Mouse (Mus musculus): ENCODE measurements around the gene Fosl2.

DNA sequence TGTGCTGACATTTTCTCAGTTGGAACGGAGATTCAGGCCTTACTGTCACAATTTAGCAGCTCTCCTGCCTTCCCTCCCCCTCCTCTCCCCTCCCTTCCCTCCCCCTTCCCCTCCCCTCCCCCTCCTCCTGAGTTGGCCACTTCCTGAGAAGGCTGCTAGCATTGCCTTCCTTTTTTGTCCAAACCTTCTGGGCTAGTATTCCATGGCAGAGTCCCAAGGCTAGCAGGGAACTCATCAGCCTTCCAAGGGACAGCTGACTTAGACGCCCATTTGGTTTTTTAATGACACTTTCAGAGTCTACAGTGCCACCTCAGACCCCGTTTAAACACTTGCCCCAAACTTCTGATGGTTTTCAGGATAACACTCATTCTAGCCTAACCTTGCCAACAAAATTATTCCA, 7.7 kb upstream of the Fosl2 start:
- TF ChIP-seq CTCF (conservative IDR thresholded peaks at IDR 0.05; ENCODE audit: low read length) (no peak), POU5F1 (IDR thresholded peaks at IDR 0.05; ENCODE audit: borderline replicate concordance, low read length) (no peak), NANOG (IDR thresholded peaks at IDR 0.05; ENCODE audit: borderline replicate concordance, low read length) (no peak)

Measured in E14TG2a.4 (cell line).